Mouse (Mus musculus) kidney, embryonic 14.5 days (tissue): ENCODE data around the gene S100pbp. TPM values are rescaled to one million over a fixed set of nuclear protein-coding genes. Genes with fewer than 3 reads are reported as not detected.

Source experiments
- ATAC-seq: fragments of 200-750 bp; cut with Nextera tagmentation; 2 replicates; pipeline ENCODE4 v1.8.0; 2017; ENCODE audit warnings: moderate number of reproducible peaks, mild to moderate bottlenecking, moderate TSS enrichment, moderate library complexity; ENCODE audit not compliant: low FRiP score, low TSS enrichment
- H3K27ac ChIP-seq: fragments of 300-500 bp; sonication (generic); 2 replicates; pipeline ENCODE4 v1.5.1; 2014; ENCODE audit warnings: low read depth, mild to moderate bottlenecking, low read length, moderate library complexity, mixed read lengths
- H3K27me3 ChIP-seq: fragments of 300-500 bp; sonication (generic); 2 replicates; pipeline ENCODE4 v1.6.1; 2014; ENCODE audit warnings: mild to moderate bottlenecking, low read length; ENCODE audit not compliant: control insufficient read depth, insufficient read depth
- H3K36me3 ChIP-seq: fragments of 300-500 bp; sonication (generic); 2 replicates; pipeline ENCODE4 v1.6.1; 2014; ENCODE audit warnings: low read length, mixed read lengths; ENCODE audit not compliant: control insufficient read depth, insufficient read depth
- H3K4me1 ChIP-seq: fragments of 300-500 bp; sonication (generic); 2 replicates; pipeline ENCODE4 v1.6.1; 2014; ENCODE audit warnings: low read length, mixed read lengths; ENCODE audit not compliant: control insufficient read depth, insufficient read depth
- H3K4me2 ChIP-seq: fragments of 300-500 bp; sonication (generic); replicated peaks from 2 replicates; pipeline ENCODE4 v1.6.1; 2014; ENCODE audit warnings: low read depth, mild to moderate bottlenecking, low read length
- H3K4me3 ChIP-seq: fragments of 300-500 bp; sonication (generic); 2 replicates; pipeline ENCODE4 v1.5.1; 2014; ENCODE audit warnings: mild to moderate bottlenecking, low read length
- H3K9ac ChIP-seq: fragments of 300-500 bp; sonication (generic); 2 replicates; pipeline ENCODE4 v1.6.1; 2014; ENCODE audit warnings: low read depth, mild to moderate bottlenecking, low read length, moderate library complexity
- H3K9me3 ChIP-seq: fragments of 300-500 bp; sonication (generic); 2 replicates; pipeline ENCODE4 v1.6.1; 2016; ENCODE audit warnings: low read length; ENCODE audit not compliant: control insufficient read depth
- WGBS: fragments of 180-500 bp; shearing (Covaris S2); extraction: QIAGEN DNeasy Blood & Tissue Kit; methylation state at CpG from one replicate; pipeline ENCODE4 v1.1.7; 2014; 5-methylcytosine and 5-hydroxymethylcytosine counted together
- polyA plus RNA-seq: library from polyadenylated mRNA; unstranded; fragments of >200 nt; fragmentation: Nextera tagmentation; extraction: Ambion mirVana; gene quantifications from 2 replicates; pipeline ENCODE4 v1.2.1, GENCODE M21; 2014

S100pbp gene
- polyA plus RNA-seq, 1 experiment from 2014 or later = 28.9 TPM

DNA sequence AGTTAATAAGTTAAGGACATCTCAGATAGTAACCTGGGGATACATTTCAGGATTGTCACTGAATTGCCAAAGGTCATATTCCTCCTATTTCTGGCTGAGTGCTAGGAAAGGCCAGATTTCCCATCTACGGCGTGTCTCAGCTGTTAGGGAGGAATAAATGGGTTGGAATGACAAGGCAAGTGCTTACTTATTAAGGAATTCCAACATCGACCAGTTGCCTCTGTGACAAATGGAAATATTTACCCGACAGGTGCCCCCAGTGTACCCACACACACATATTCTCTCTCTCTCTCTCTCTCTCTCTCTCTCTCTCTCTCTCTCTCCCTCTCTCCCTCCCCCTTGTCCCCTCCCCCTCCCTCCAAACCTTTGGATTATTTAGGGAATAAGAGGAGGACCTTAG is 43.6 kb downstream of the S100pbp start:
- ATAC-seq = no peak

DNA sequence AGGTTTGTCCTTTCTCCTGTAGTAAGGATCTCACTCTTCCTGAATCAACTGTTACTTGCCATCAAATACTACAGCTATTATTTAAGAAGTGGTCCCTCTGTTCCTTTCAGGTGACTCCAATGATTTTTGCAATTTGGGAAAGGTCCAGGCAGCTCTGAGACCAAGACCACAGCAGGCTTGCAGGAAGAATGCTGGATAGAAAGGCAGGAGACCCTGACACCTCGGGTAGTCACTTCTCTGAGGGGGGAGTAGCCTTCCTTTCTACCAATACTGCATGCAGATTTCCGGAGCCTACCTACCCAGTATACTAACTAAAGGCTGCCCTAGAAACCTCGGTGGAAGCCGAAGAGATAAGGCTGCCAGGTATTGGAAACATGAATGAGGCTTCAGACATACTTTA is 44.1 kb downstream of the S100pbp start:
- H3K9me3 ChIP-seq = no peaks in the 10 kb centered on the region
- no peak for ATAC-seq
- peaks cover 19% of the 10 kb centered on the region for H3K36me3 ChIP-seq
- H3K4me3 ChIP-seq = no peak overlapping the region
- no peaks in the 10 kb centered on the region for H3K4me1 ChIP-seq
- 72% methylated on average over 4 of the region's 4 CpGs for WGBS
- no peak overlapping the region for H3K27ac ChIP-seq
- no peak overlapping the region for H3K9ac ChIP-seq
- H3K27me3 ChIP-seq = no peaks in the 10 kb centered on the region
- no peak overlapping the region for H3K4me2 ChIP-seq

More for the DNA sequence above, 43.6 kb downstream of the S100pbp start:
- H3K36me3 ChIP-seq = peaks cover 24% of the 10 kb centered on the region
- no peaks in the 10 kb centered on the region for H3K4me1 ChIP-seq
- no peaks in the 10 kb centered on the region for H3K27me3 ChIP-seq
- H3K9ac ChIP-seq = no peak overlapping the region
- no peaks in the 10 kb centered on the region for H3K9me3 ChIP-seq
- H3K4me2 ChIP-seq = no peak overlapping the region
- 82% methylated on average over 4 of the region's 4 CpGs for WGBS
- no peak overlapping the region for H3K4me3 ChIP-seq
- H3K27ac ChIP-seq = no peak overlapping the region

DNA sequence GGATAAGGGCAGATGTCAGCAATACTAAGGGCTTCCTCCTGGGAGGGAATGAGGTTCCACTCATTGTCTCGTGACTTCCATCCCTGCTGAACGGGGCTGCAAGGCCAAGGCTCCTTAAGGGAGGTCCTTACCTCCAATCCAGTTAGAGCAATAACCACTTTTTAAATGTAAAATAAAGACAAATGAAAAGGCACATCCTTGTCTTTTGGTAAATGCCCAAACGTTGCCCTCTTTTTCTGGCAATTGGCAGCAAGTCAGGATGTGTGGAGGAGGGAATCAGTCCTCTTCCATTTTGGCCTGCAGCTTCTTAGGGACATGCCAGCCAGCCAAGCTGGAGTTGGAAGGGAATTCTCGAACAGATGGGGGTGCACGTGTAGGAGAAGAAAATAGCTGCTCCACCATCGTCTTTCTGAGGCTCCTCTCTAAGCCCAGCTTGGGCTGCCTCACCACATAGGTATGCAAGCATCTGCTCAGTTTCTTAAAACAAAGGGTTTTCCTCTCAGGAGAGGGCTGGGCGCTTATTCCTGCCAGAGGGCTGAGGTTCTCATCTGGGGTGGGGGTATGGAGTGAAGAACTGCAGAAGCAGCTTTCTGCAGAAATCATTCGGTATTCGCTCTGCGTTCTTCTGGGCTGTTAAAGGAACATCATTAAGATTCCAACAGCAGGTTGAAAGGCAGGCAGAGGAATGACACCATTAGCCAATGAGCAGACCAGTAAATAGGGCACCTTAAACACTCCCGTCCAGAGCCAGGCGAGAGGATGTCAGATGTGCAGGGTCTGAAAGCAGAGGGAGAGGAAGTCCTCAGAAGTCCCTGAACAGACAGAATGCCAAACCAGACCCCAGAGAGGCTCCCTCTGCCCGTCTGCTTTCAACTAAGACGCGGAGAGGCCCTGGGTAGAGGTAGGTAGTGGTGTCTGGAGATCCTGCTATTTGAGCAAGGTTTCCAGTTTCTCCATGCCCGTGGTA is 44.8 kb downstream of the S100pbp start:
- H3K9ac ChIP-seq = no peak overlapping the region
- peaks cover 4% of the 10 kb centered on the region; the same call in 1 of the 2 replicates for H3K4me1 ChIP-seq
- no peaks in the 10 kb centered on the region for H3K27me3 ChIP-seq
- ATAC-seq = no peak
- no peak overlapping the region for H3K27ac ChIP-seq
- H3K9me3 ChIP-seq = no peaks in the 10 kb centered on the region
- no peak overlapping the region for H3K4me2 ChIP-seq
- H3K36me3 ChIP-seq = peaks cover 12% of the 10 kb centered on the region
- H3K4me3 ChIP-seq = no peak overlapping the region
- WGBS = 54% methylated on average over 16 of the region's 16 CpGs

DNA sequence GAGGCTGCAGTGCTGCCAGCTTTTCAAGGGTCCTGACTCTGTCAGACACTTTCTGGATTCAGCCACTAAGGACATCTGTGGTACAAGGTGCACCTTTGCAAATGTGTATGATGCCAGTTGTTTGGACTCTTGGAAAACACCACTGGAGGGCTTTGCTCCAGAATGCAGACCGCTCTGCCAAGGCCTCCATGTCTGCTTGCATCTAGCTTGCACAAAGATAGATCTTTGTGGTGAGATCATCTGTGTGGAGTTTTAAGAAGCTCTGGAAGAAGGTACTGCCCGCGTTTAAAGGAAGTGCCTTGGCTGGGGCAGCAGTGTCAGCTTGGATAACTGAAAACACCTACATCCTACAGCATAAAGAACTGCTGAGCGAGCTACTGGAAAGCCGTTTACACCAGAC is 46.0 kb downstream of the S100pbp start:
- Histone ChIP-seq H3K27me3 (no peaks in the 10 kb centered on the region), H3K4me1 (peaks cover 7% of the 10 kb centered on the region; the same call in 1 of the 2 replicates), H3K36me3 (peaks cover 2% of the 10 kb centered on the region; the same call in 1 of the 2 replicates), H3K4me3 (no peak overlapping the region), H3K4me2 (no peak overlapping the region), H3K9me3 (no peaks in the 10 kb centered on the region), H3K9ac (no peak overlapping the region), H3K27ac (no peak overlapping the region)
- no peak for ATAC-seq
- 84% methylated on average over 5 of the region's 5 CpGs for WGBS

DNA sequence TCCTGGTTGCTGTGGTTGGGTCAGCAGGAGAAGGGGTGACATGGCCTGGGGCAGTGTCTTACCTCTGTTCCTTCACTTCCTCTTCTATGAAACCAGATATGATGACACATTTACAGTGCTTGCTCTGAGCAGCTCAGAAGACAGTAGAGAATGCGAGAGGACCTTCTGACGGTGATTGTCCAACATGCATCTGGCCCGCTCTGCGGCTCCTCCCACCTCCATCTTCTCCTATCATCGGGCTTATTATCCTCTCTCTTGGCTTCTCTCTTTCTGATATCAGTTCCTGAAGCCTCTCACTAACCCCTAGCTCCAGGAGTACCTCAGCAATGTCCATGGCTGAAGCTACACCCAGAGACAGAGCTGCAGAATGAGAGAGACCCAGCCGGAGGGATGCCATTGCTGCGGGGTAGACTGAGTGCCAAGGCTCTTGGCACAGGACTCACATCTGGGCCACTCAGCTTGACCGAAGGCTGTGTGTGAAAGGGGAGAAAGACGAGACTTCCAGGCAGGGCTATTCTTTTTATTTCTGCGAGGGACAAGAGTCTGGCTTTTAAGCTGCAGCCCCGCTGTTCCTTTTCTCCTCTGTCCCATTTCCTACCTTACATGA is 47.0 kb downstream of the S100pbp start:
- H3K4me1 ChIP-seq = peaks cover 7% of the 10 kb centered on the region; the same call in 1 of the 2 replicates
- no peak overlapping the region for H3K4me3 ChIP-seq
- H3K9me3 ChIP-seq = no peaks in the 10 kb centered on the region
- no peaks in the 10 kb centered on the region for H3K27me3 ChIP-seq
- H3K36me3 ChIP-seq = no peaks in the 10 kb centered on the region
- no peak overlapping the region for H3K27ac ChIP-seq
- WGBS = 86% methylated on average over 11 of the region's 11 CpGs
- H3K9ac ChIP-seq = no peak overlapping the region
- no peak for ATAC-seq
- no peak overlapping the region for H3K4me2 ChIP-seq

DNA sequence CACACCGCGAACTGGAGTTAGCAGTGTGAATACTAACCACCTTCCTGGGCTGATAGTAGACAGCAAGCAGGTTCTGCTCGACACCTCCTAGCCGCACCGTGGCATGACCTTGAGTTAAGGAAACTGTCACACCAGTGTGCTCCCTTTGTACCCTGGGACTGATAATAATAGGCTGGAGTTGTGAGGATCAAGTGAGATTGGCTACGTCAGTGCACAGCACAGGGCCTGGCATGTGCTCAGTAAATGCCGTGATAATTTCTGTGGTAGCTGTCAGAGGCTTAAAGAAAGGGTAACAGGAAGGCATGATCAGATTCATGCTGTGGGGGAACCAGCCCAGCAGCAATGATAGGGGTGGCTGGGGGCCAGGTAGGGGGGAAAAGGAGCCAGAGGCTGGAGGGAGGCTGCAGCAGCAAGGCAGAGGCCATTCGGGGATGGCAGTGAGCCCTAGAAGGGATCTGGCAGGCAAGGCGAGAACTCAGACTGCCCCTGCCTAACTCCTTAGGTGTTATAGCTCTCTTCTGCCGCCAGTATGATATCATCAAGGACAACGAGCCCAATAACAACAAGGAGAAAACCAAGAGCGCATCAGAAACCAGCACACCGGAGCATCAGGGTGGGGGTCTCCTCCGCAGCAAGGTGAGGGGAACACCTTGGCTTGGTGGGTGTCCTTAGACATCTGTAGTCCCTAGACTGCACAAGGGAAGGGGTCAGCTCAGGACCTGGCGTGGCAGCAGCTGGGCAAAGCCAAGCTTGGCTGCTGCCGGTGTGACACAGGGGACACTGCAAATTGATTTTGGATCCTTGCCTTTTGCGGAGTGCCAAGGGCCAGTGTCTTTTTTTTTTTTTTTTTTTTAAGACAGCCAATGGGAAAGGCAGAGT is 47.7 kb downstream of the S100pbp start:
- Histone ChIP-seq H3K4me3 (no peak overlapping the region), H3K9me3 (no peaks in the 10 kb centered on the region), H3K36me3 (no peaks in the 10 kb centered on the region), H3K27me3 (no peaks in the 10 kb centered on the region), H3K9ac (no peak overlapping the region), H3K27ac (no peak overlapping the region), H3K4me2 (no peak overlapping the region), H3K4me1 (peaks cover 7% of the 10 kb centered on the region; the same call in 1 of the 2 replicates)
- 78% methylated on average over 17 of the region's 17 CpGs for WGBS
- ATAC-seq = no peak

DNA sequence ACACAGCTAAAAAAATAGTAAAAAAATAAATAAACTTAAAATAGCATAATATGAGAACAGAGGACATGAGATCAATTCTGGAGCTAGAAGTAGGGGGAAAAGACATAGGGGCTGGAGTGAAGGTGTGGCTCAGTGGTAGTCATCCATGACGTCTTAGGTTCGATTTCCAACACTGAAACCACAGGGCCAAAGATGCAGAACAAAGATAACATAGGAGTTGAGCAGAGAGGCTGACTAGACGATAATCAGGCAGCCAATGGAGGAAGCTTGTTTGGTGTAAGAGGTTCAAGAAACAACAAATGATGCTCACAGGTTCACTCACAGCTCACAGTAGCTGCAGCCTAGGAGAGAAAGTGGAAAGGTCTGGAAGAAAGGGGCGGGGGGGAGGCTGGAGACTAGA is 48.7 kb downstream of the S100pbp start:
- no peak overlapping the region for H3K27ac ChIP-seq
- ATAC-seq = no peak
- H3K36me3 ChIP-seq = no peaks in the 10 kb centered on the region
- H3K27me3 ChIP-seq = peaks cover under 1% of the 10 kb centered on the region; the same call in 1 of the 2 replicates
- peaks cover 7% of the 10 kb centered on the region; the same call in 1 of the 2 replicates for H3K4me1 ChIP-seq
- no peak overlapping the region for H3K4me3 ChIP-seq
- 62% methylated on average over 4 of the region's 4 CpGs for WGBS
- H3K4me2 ChIP-seq = no peak overlapping the region
- H3K9me3 ChIP-seq = no peaks in the 10 kb centered on the region
- H3K9ac ChIP-seq = no peak overlapping the region

DNA sequence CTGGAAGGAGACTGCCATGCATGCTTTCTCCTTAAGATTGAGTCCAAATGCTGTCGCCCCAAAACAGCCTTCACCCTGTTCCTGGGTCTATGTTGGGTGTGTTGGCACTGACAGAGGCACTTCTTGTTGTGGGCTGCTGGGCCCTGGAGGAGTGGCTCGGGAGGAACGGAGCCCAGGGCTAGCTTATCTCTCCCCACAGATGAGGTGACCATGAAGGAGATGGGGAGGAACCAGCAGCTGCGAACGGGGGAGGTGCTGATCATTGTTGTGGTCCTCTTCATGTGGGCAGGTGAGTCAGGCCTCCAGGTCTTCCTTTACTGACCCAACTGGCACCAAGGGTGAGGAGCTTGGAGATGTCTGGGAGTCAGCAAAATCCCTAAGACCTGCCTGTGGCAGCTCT is 49.9 kb downstream of the S100pbp start:
- no peak overlapping the region for H3K4me2 ChIP-seq
- no peak for ATAC-seq

More for the DNA sequence above, 49.9 kb downstream of the S100pbp start:
- no peak overlapping the region for H3K9ac ChIP-seq
- no peaks in the 10 kb centered on the region for H3K36me3 ChIP-seq
- no peak overlapping the region for H3K27ac ChIP-seq
- H3K27me3 ChIP-seq = peaks cover 3% of the 10 kb centered on the region
- peaks cover 12% of the 10 kb centered on the region; the same call in 1 of the 2 replicates for H3K4me1 ChIP-seq
- no peaks in the 10 kb centered on the region for H3K9me3 ChIP-seq
- H3K4me3 ChIP-seq = no peak overlapping the region
- 83% methylated on average over 5 of the region's 5 CpGs for WGBS
